Mouse (Mus musculus) liver, postnatal 0 days (tissue): ENCODE data around the gene Dock8.

ENCODE experiments used
- CTCF ChIP-seq: sonication (generic); IDR thresholded peaks from 2 replicates; pipeline ENCODE4 v1.5.1; 2016; ENCODE audit warnings: antibody characterized with exemption, low read depth
- EP300 ChIP-seq: IDR thresholded peaks from 2 replicates; pipeline ENCODE4 v1.6.1; 2016; ENCODE audit warnings: antibody characterized with exemption, low read depth, mild to moderate bottlenecking

GRCm38 (mm10) chr19:25238121-25238520, 238.8 kb downstream of the Dock8 start:
- no peak for TF ChIP-seq CTCF
- TF ChIP-seq EP300: no peak
